Mouse (Mus musculus): ENCODE results near the gene Batf.

DNA sequence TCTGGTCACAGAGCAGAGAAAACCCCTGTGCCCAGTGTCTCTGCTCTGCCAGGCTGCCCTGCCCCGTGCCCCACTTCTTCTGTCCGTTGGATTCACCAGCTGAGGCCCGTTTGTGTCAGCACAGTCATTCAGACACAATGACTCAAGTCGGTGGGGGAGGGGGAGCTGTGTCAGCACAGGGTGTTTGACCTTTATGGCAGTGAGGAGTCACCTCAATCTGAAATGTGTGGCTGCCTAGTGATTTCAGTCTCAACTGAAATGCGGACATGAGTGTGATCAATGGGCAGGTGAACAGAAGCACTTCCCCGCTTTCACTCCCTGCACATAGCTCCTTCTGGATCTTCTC is 43.4 kb downstream of the Batf start:
- TF ChIP-seq CTCF (IDR thresholded peaks at IDR 0.05; ENCODE audit: control insufficient read depth, insufficient read depth, insufficient replicate concordance, low read depth, low read length) (no peak), POLR2A (IDR thresholded peaks at IDR 0.05; ENCODE audit: control insufficient read depth, low read depth, low read length) (no peak)
